Mouse (Mus musculus) thymus, adult 2 months (tissue): Measurements from ENCODE around the gene Prdm16. TPM values are rescaled to one million over a fixed set of nuclear protein-coding genes. Genes with fewer than 3 reads are reported as not detected.

Source experiments
- DNase-seq: peaks from one replicate; pipeline ENCODE4 v3.0.0; 2021
- H3K27ac ChIP-seq: fragments of 200-500 bp; 2 replicates; pipeline ENCODE4 v1.5.1; 2012; ENCODE audit warnings: low read length, control low read depth; ENCODE audit not compliant: control insufficient read depth, insufficient read depth
- H3K27me3 ChIP-seq: fragments of 200-500 bp; 2 replicates; pipeline ENCODE4 v1.6.1; 2012; ENCODE audit warnings: mild to moderate bottlenecking, low read length, moderate library complexity, mixed read lengths; ENCODE audit not compliant: control insufficient read depth, insufficient read depth
- H3K36me3 ChIP-seq: fragments of 200-500 bp; 2 replicates; pipeline ENCODE4 v1.6.1; 2012; ENCODE audit warnings: mild to moderate bottlenecking, low read length, moderate library complexity; ENCODE audit not compliant: control insufficient read depth, insufficient read depth
- H3K4me1 ChIP-seq: fragments of 200-500 bp; replicated peaks from 2 replicates; pipeline ENCODE4 v1.6.1; 2012; ENCODE audit warnings: low read length; ENCODE audit not compliant: control insufficient read depth, insufficient read depth
- H3K4me3 ChIP-seq: fragments of 200-500 bp; 2 replicates; pipeline ENCODE4 v1.5.1; 2012; ENCODE audit warnings: mild to moderate bottlenecking, low read length, control low read depth, moderate library complexity; ENCODE audit not compliant: control insufficient read depth, insufficient read depth
- CTCF ChIP-seq: fragments of 200-500 bp; IDR thresholded peaks from 2 replicates; pipeline ENCODE4 v1.5.1; 2012; ENCODE audit warnings: mild to moderate bottlenecking, control low read depth, low read length, moderate library complexity, borderline replicate concordance; ENCODE audit not compliant: control insufficient read depth, poor library complexity, insufficient read depth; ENCODE audit errors: extremely low read depth
- POLR2A ChIP-seq: fragments of 200-500 bp; IDR thresholded peaks from 2 replicates; pipeline ENCODE4 v1.6.1; 2012; ENCODE audit warnings: mild to moderate bottlenecking, low read length, control low read depth, moderate library complexity; ENCODE audit not compliant: control insufficient read depth, poor library complexity, insufficient read depth; ENCODE audit errors: extremely low read depth
- WGBS: fragments of 180-500 bp; shearing (Covaris S2); methylation state at CpG from one replicate; pipeline ENCODE4 v1.1.7; 2018; 5-methylcytosine and 5-hydroxymethylcytosine counted together
- polyA plus RNA-seq: library from polyadenylated mRNA; depleted of rRNA; stranded (reverse); fragments of >200 nt; gene quantifications from 2 replicates; pipeline ENCODE4 v1.2.3, GENCODE M21; 2012

Prdm16 gene
- polyA plus RNA-seq, 1 experiment: 4.5 TPM

DNA sequence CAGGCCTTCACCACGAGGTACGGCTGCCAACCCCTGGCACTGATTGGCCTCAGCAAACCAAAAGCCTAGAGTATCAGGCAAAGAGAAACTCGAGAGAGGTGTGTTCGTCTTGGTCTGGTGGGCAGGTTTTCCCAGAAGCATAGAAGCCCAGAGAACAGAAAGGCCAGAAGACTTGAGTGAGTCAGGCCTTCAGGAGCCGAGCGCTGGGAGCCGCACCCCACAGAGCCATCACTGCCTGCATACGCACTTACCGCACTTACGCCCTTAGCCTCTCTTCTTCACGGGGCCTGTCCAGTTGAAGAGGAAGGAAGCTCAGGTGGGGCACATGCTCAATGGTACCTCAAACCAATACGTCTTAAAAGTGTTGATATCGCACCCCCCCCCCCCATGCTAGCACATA, 53.0 kb downstream of the Prdm16 start:
- 88% methylated on average over 13 of the region's 13 CpGs for WGBS
- Histone ChIP-seq H3K4me3 (no peak overlapping the region), H3K36me3 (no peaks in the 10 kb centered on the region), H3K4me1 (no peaks in the 10 kb centered on the region), H3K27me3 (no peaks in the 10 kb centered on the region), H3K27ac (no peak overlapping the region)
- no peak for DNase-seq
- no peak for TF ChIP-seq POLR2A
- no peak for TF ChIP-seq CTCF

DNA sequence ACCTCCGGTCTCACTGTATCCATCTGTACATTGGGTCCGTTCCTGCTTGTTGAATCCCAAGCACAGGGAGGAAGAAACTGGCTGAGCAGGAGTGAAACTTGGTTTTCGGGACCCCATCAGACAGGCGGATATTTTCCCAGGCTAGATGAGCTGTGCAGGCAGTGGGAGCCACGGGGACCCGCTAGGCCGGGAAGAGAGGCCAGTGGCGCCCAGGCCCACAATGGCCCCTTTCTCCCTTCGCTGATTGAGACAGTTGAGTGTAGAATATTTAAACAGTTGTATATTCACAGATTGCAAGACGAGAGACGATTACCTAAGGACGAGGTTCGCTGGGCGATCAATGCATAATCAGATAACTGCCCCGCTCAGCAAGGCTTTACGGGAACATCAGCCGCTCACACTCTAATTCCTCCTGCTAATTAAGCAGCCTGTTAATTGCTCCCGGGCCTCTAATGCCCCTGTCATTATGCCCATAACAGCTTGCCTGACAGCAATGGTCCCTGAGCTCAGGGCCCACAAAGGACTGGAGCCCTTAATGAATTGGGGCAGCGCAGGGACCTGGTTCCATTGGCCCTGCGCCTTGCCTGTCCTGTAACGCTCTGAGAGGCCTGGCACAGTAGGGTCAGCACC, 54.0 kb downstream of the Prdm16 start:
- H3K27me3 ChIP-seq: no peaks in the 10 kb centered on the region
- H3K4me1 ChIP-seq: no peaks in the 10 kb centered on the region
- TF ChIP-seq CTCF (no peak), POLR2A (no peak)
- no peak for DNase-seq
- H3K4me3 ChIP-seq: no peak overlapping the region
- H3K36me3 ChIP-seq: no peaks in the 10 kb centered on the region
- H3K27ac ChIP-seq: no peak overlapping the region
- WGBS: 97% methylated on average over 21 of the region's 21 CpGs

DNA sequence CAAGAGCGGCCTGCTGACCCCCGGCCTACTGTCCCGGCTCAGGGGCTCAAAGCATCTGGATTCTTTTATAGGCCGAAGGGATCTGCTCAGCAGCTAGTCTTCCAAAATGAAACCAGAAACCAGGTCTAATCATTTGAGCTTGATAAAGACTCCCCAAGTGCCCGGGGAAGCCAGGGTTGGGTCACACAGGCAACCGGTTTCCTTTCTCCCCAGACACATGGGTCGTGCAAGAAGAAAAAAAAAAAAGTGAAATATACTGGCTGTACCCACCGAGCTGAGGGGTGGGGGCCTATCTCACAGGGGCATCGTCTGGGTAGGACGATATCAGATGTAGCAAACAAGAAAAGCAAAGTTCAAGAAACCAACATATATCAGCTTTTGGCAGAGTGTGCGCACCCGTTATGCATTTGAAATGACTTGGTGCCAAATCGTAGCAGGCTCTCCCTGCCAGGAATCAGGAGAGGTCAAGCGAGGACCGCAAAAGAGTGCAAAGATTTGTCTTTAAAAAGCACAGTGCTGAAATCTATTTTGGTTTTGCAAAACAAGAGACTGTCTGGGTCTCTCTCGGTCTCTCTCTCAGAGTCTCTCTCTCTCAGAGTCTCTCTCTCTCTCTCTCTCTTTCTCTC, 55.3 kb downstream of the Prdm16 start:
- no peak for DNase-seq
- Histone ChIP-seq H3K27me3 (no peaks in the 10 kb centered on the region), H3K36me3 (no peaks in the 10 kb centered on the region), H3K4me1 (no peaks in the 10 kb centered on the region), H3K27ac (no peak overlapping the region), H3K4me3 (no peak overlapping the region)
- no peak for TF ChIP-seq CTCF
- no peak for TF ChIP-seq POLR2A
- 67% methylated on average over 16 of the region's 16 CpGs for WGBS

DNA sequence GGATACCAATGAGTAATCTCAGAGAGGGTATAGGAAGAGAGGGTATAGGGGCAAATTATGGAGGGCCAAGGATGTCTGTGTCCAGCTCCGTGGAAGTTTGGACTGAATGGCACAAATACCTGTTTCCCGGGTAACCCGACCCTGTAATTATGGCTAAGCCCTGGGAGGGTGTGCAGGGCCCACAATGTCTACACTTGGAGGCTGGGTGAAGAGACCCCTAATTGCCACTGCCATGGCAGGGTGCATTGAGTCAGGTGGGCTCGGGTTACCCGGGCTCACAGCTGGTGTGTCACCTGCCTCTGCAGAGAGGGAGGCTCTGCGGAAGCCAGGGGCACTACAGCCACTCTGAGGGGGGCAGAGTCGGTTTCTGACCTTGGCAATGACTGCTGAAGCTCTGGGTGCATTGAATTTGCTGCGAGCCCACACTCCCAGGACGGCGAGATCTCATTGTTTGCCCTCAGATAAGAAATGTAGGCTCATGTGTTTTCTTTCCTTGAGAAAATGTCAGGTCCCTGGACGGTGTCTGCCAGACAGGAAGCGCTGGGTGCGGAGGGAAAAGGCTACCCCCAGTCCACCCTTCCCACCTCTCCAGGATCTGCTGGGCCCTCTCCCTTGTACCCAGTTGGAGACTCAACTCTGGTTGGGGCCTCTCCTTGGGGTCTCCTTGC, 62.3 kb downstream of the Prdm16 start:
- Histone ChIP-seq H3K27me3 (no peaks in the 10 kb centered on the region), H3K4me1 (no peaks in the 10 kb centered on the region), H3K4me3 (no peak overlapping the region), H3K36me3 (no peaks in the 10 kb centered on the region), H3K27ac (no peak overlapping the region)
- DNase-seq: no peak
- TF ChIP-seq CTCF: no peak
- 90% methylated on average over 13 of the region's 13 CpGs for WGBS

DNA sequence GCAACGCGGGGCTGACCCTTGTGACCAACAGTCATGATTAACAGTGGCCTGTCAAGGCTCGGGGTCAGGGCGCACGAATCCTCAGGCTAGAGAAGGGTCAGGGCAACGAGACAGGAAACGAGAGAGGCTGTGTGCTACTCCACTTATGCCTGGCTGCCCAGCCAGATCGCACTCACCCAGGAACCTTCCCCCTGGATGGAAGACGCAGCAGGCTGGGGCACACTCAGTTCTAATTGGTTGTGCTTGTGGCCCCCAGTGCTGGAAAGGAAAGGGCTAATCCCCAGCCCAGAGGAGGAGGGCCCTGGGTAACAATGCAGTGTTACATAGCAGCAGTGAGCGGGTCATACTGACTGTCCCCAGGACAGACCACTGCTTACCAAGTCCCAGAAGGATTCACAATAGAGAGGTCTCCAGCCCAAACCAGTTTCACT, 66.2 kb downstream of the Prdm16 start:
- 82% methylated on average over 10 of the region's 10 CpGs for WGBS
- no peak for TF ChIP-seq CTCF
- no peak for TF ChIP-seq POLR2A
- H3K27ac ChIP-seq: no peak overlapping the region
- H3K4me3 ChIP-seq: no peak overlapping the region
- DNase-seq: no peak
- H3K36me3 ChIP-seq: no peaks in the 10 kb centered on the region
- no peaks in the 10 kb centered on the region for H3K4me1 ChIP-seq
- H3K27me3 ChIP-seq: no peaks in the 10 kb centered on the region

DNA sequence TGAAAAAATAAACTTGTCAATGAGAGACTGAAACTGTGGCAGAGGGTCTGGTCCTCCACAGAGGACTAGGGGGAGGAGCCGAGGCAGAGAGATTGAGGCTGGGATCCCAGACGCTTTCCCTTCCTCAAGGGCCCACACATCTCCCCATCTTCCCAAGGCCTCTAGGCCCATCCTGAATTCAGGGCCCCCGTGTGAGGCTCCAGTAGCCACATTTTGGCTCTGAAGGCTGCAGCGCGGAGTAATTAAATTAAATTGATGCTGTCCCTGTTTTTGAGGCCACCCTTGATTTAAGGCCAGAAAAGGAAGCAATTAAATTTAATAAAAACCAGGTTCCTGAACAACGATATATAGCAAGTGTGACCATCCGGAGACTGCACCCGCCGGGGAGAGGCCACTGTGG, 66.8 kb downstream of the Prdm16 start:
- H3K27me3 ChIP-seq: no peaks in the 10 kb centered on the region
- DNase-seq: no peak

More for the DNA sequence above, 66.8 kb downstream of the Prdm16 start:
- Histone ChIP-seq H3K4me3 (no peak overlapping the region), H3K27ac (no peak overlapping the region), H3K4me1 (no peaks in the 10 kb centered on the region), H3K36me3 (no peaks in the 10 kb centered on the region)
- 94% methylated on average over 9 of the region's 9 CpGs for WGBS
- TF ChIP-seq CTCF (no peak), POLR2A (no peak)
